Mouse (Mus musculus): ENCODE measurements around the gene Mgp. TPM values are rescaled to one million over a fixed set of nuclear protein-coding genes. Genes with fewer than 3 reads are reported as not detected.

The Mgp gene
- total RNA-seq, 1 experiment from 2014 or later = not detected

- no peak for ATAC-seq (ENCODE audit: extremely low read depth, insufficient number of reproducible peaks, low FRiP score, poor library complexity, severe bottlenecking)
Observed at GRCm38 (mm10) chr6:136857186-136857872, 18.3 kb downstream of the Mgp start, which contains the start of gene Art4. Gene Art4 (minus strand): TSS chr6:136857733.

- no peak for ATAC-seq (ENCODE audit: extremely low read depth, insufficient number of reproducible peaks, low FRiP score, poor library complexity, severe bottlenecking)
Observed at GRCm38 (mm10) chr6:136856071-136856636, 19.5 kb downstream of the Mgp start.

GRCm38 (mm10) chr6:136855183-136855582 lies 20.4 kb downstream of the Mgp start:
- no peak for ATAC-seq (ENCODE audit: extremely low read depth, insufficient number of reproducible peaks, low FRiP score, poor library complexity, severe bottlenecking)

GRCm38 (mm10) chr6:136854361-136854781 lies 21.3 kb downstream of the Mgp start:
- peak; percentile 3; the same call in 1 of the 2 replicates for ATAC-seq (ENCODE audit: extremely low read depth, insufficient number of reproducible peaks, low FRiP score, poor library complexity, severe bottlenecking)

- peak; percentile 23; the same call in 1 of the 2 replicates for ATAC-seq (ENCODE audit: extremely low read depth, insufficient number of reproducible peaks, low FRiP score, poor library complexity, severe bottlenecking)
Observed at GRCm38 (mm10) chr6:136852762-136853161, 22.9 kb downstream of the Mgp start.

GRCm38 (mm10) chr6:136852348-136852747 lies 23.3 kb downstream of the Mgp start:
- no peak for ATAC-seq (ENCODE audit: extremely low read depth, insufficient number of reproducible peaks, low FRiP score, poor library complexity, severe bottlenecking)

GRCm38 (mm10) chr6:136850267-136850666 lies 25.4 kb downstream of the Mgp start:
- ATAC-seq (ENCODE audit: extremely low read depth, insufficient number of reproducible peaks, low FRiP score, poor library complexity, severe bottlenecking) = no peak

- no peak for ATAC-seq (ENCODE audit: extremely low read depth, insufficient number of reproducible peaks, low FRiP score, poor library complexity, severe bottlenecking)
Observed at GRCm38 (mm10) chr6:136848971-136849370, 26.7 kb downstream of the Mgp start.

- no peak for ATAC-seq (ENCODE audit: extremely low read depth, insufficient number of reproducible peaks, low FRiP score, poor library complexity, severe bottlenecking)
Observed at GRCm38 (mm10) chr6:136848399-136848798, 27.2 kb downstream of the Mgp start.

- peak; percentile 71 for ATAC-seq (ENCODE audit: extremely low read depth, insufficient number of reproducible peaks, low FRiP score, poor library complexity, severe bottlenecking)
Observed at GRCm38 (mm10) chr6:136847790-136848189, 27.8 kb downstream of the Mgp start.

- ATAC-seq (ENCODE audit: extremely low read depth, insufficient number of reproducible peaks, low FRiP score, poor library complexity, severe bottlenecking) = no peak
Observed at GRCm38 (mm10) chr6:136847267-136847666, 28.4 kb downstream of the Mgp start.

GRCm38 (mm10) chr6:136845706-136846480 lies 29.7 kb downstream of the Mgp start:
- no peak for ATAC-seq (ENCODE audit: extremely low read depth, insufficient number of reproducible peaks, low FRiP score, poor library complexity, severe bottlenecking)

GRCm38 (mm10) chr6:136844903-136845302 lies 30.7 kb downstream of the Mgp start:
- no peak for ATAC-seq (ENCODE audit: extremely low read depth, insufficient number of reproducible peaks, low FRiP score, poor library complexity, severe bottlenecking)

GRCm38 (mm10) chr6:136837323-136837722 lies 38.3 kb downstream of the Mgp start:
- ATAC-seq (ENCODE audit: extremely low read depth, insufficient number of reproducible peaks, low FRiP score, poor library complexity, severe bottlenecking) = no peak

GRCm38 (mm10) chr6:136835352-136835751 lies 40.3 kb downstream of the Mgp start, which contains the start of gene Smco3:
Gene Smco3 (minus strand): TSS chr6:136835452.
- ATAC-seq (ENCODE audit: extremely low read depth, insufficient number of reproducible peaks, low FRiP score, poor library complexity, severe bottlenecking) = no peak

GRCm38 (mm10) chr6:136831712-136832111 lies 43.9 kb downstream of the Mgp start:
- no peak for ATAC-seq (ENCODE audit: extremely low read depth, insufficient number of reproducible peaks, low FRiP score, poor library complexity, severe bottlenecking)

- no peak for ATAC-seq (ENCODE audit: extremely low read depth, insufficient number of reproducible peaks, low FRiP score, poor library complexity, severe bottlenecking)
Observed at GRCm38 (mm10) chr6:136828681-136829080, 46.9 kb downstream of the Mgp start.

GRCm38 (mm10) chr6:136827881-136828561 lies 47.6 kb downstream of the Mgp start, which contains the start of gene Wbp11:
Gene Wbp11 (minus strand): TSS chr6:136828233.
- peak; percentile 98 for ATAC-seq (ENCODE audit: extremely low read depth, insufficient number of reproducible peaks, low FRiP score, poor library complexity, severe bottlenecking)

- no peak for ATAC-seq (ENCODE audit: extremely low read depth, insufficient number of reproducible peaks, low FRiP score, poor library complexity, severe bottlenecking)
Observed at GRCm38 (mm10) chr6:136827516-136827880, 48.1 kb downstream of the Mgp start, which contains the start of gene BC049715. Gene BC049715 (plus strand): TSS chr6:136827626.

All from neutrophil, adult 5-6 weeks (primary cell).